Mouse (Mus musculus) G1E (cell line): Measurements from ENCODE around the gene Tjp1.

Experiments
- CTCF ChIP-seq: IDR thresholded peaks from 2 replicates; pipeline ENCODE4 v1.5.1; 2012; ENCODE audit warnings: low read depth, low read length, inconsistent platforms, mixed read lengths
- GATA1 ChIP-seq: IDR thresholded peaks from 2 replicates; pipeline ENCODE4 v1.6.1; 2012; ENCODE audit warnings: borderline replicate concordance, low read length, inconsistent platforms, mixed read lengths
- TAL1 ChIP-seq: conservative IDR thresholded peaks from 2 replicates; pipeline ENCODE4 v1.6.1; 2012; ENCODE audit warnings: low read depth, low read length, inconsistent platforms, mixed read lengths

GRCm38 (mm10) chr7:65369101-65369500 lies 158.5 kb downstream of the Tjp1 start:
- no peak for TF ChIP-seq TAL1
- TF ChIP-seq CTCF, result no peak
- no peak for TF ChIP-seq GATA1
